Mouse (Mus musculus): Measurements from ENCODE around the gene Kcnip4.

GRCm38 (mm10) chr5:49057636-49058340 is 466.9 kb downstream of the Kcnip4 start:
- no peak for TF ChIP-seq CTCF (IDR thresholded peaks at IDR 0.05; ENCODE audit: extremely low read depth, insufficient read length, insufficient replicate concordance, low read depth, low read length)
- no peak for TF ChIP-seq POLR2A (IDR thresholded peaks at IDR 0.05; ENCODE audit: low read depth, low read length)

Measured in small intestine, adult 2 months (tissue).